Mouse (Mus musculus) hindbrain, embryonic 14.5 days (tissue): ENCODE data around the gene Ddit4l. TPM values are rescaled to one million over a fixed set of nuclear protein-coding genes. Genes with fewer than 3 reads are reported as not detected.
"Not testable (repeated sequence)": the region's sequence is repeated elsewhere in the genome, so short reads cannot be mapped to it uniquely, and the experiment has no call there.

Experiments
- ATAC-seq: fragments of 200-750 bp; cut with Nextera tagmentation; 2 replicates; pipeline ENCODE4 v1.8.0; 2017; ENCODE audit warnings: moderate number of reproducible peaks, mild to moderate bottlenecking, moderate TSS enrichment, moderate library complexity; ENCODE audit not compliant: low FRiP score
- DNase-seq: peaks from one replicate; pipeline ENCODE4 v3.0.0-alpha.2; 2015; ENCODE audit warnings: low spot score
- H3K27ac ChIP-seq: fragments of 300-500 bp; sonication (generic); 2 replicates; pipeline ENCODE4 v1.5.1; 2014; ENCODE audit warnings: mild to moderate bottlenecking, moderate library complexity
- H3K27me3 ChIP-seq: fragments of 300-500 bp; sonication (generic); 2 replicates; pipeline ENCODE4 v1.6.1; 2014; ENCODE audit warnings: mild to moderate bottlenecking, low read length, mixed read lengths; ENCODE audit not compliant: control insufficient read depth, insufficient read depth
- H3K36me3 ChIP-seq: fragments of 300-500 bp; sonication (generic); replicated peaks from 2 replicates; pipeline ENCODE4 v1.6.1; 2014; ENCODE audit not compliant: control insufficient read depth, insufficient read depth
- H3K4me1 ChIP-seq: fragments of 300-500 bp; sonication (generic); replicated peaks from 2 replicates; pipeline ENCODE4 v1.6.1; 2014; ENCODE audit warnings: antibody characterized with exemption, low read length, mixed read lengths; ENCODE audit not compliant: control insufficient read depth, insufficient read depth
- H3K4me2 ChIP-seq: fragments of 300-500 bp; sonication (generic); replicated peaks from 2 replicates; pipeline ENCODE4 v1.6.1; 2014; ENCODE audit warnings: mild to moderate bottlenecking, moderate library complexity
- H3K4me3 ChIP-seq: fragments of 300-500 bp; sonication (generic); replicated peaks from 2 replicates; pipeline ENCODE4 v1.5.1; 2014; ENCODE audit warnings: mild to moderate bottlenecking, low read length
- H3K9ac ChIP-seq: fragments of 300-500 bp; sonication (generic); 2 replicates; pipeline ENCODE4 v1.6.1; 2014
- H3K9me3 ChIP-seq: fragments of 300-500 bp; sonication (generic); 2 replicates; pipeline ENCODE4 v1.6.1; 2016; ENCODE audit warnings: low read length; ENCODE audit not compliant: control insufficient read depth
- WGBS: fragments of 180-500 bp; shearing (Covaris S2); extraction: QIAGEN DNeasy Blood & Tissue Kit; methylation state at CpG from one replicate; pipeline ENCODE4 v1.1.7; 2014; 5-methylcytosine and 5-hydroxymethylcytosine counted together
- microRNA-seq: library from miRNA; unstranded; fragments of <30 nt; microRNA quantifications from one replicate; pipeline ENCODE4, GENCODE M21; 2016
- polyA plus RNA-seq: library from polyadenylated mRNA; unstranded; fragments of >200 nt; fragmentation: Nextera tagmentation; extraction: Ambion mirVana; gene quantifications from 2 replicates; pipeline ENCODE4 v1.2.1, GENCODE M21; 2014

Ddit4l gene
- polyA plus RNA-seq, 1 experiment from 2014 or later = 12.4 TPM

GRCm38 (mm10) chr3:137642568-137642967 lies 21.2 kb downstream of the Ddit4l start:
- Histone ChIP-seq H3K4me1 (no peaks in the 10 kb centered on the region), H3K4me2 (no peak overlapping the region), H3K9me3 (no peaks in the 10 kb centered on the region), H3K27ac (no peak overlapping the region), H3K36me3 (no peaks in the 10 kb centered on the region), H3K27me3 (no peaks in the 10 kb centered on the region), H3K9ac (no peak overlapping the region), H3K4me3 (no peak overlapping the region)
- WGBS = 48% methylated on average over 3 of the region's 3 CpGs
- DNase-seq (no peak), ATAC-seq (no peak)

- H3K9me3 ChIP-seq = no peaks in the 10 kb centered on the region
- no peak for DNase-seq
- H3K27ac ChIP-seq = no peak overlapping the region
- H3K36me3 ChIP-seq = no peaks in the 10 kb centered on the region
- 98% methylated on average over 3 of the region's 3 CpGs for WGBS
- H3K27me3 ChIP-seq = no peaks in the 10 kb centered on the region
- no peak overlapping the region for H3K4me3 ChIP-seq
- H3K9ac ChIP-seq = no peak overlapping the region
- H3K4me2 ChIP-seq = no peak overlapping the region
- ATAC-seq = no peak
- no peaks in the 10 kb centered on the region for H3K4me1 ChIP-seq
Measured at GRCm38 (mm10) chr3:137644081-137644480, 22.7 kb downstream of the Ddit4l start.

GRCm38 (mm10) chr3:137644947-137645346 lies 23.5 kb downstream of the Ddit4l start:
- 88% methylated on average over 6 of the region's 6 CpGs for WGBS
- H3K27ac ChIP-seq = no peak overlapping the region
- no peaks in the 10 kb centered on the region for H3K4me1 ChIP-seq
- H3K4me2 ChIP-seq = no peak overlapping the region
- H3K27me3 ChIP-seq = no peaks in the 10 kb centered on the region
- no peaks in the 10 kb centered on the region for H3K36me3 ChIP-seq
- no peak overlapping the region for H3K4me3 ChIP-seq
- no peak overlapping the region for H3K9ac ChIP-seq
- H3K9me3 ChIP-seq = no peaks in the 10 kb centered on the region
- DNase-seq = no peak
- ATAC-seq = no peak

GRCm38 (mm10) chr3:137647427-137648100 lies 26.2 kb downstream of the Ddit4l start:
- ATAC-seq (no peak), DNase-seq (no peak)
- no peak overlapping the region for H3K4me2 ChIP-seq
- no peaks in the 10 kb centered on the region for H3K36me3 ChIP-seq
- H3K9me3 ChIP-seq = no peaks in the 10 kb centered on the region
- no peak overlapping the region for H3K27ac ChIP-seq
- 71% methylated on average over 12 of the region's 12 CpGs for WGBS
- H3K27me3 ChIP-seq = no peaks in the 10 kb centered on the region
- no peak overlapping the region for H3K4me3 ChIP-seq
- H3K4me1 ChIP-seq = no peaks in the 10 kb centered on the region
- no peak overlapping the region for H3K9ac ChIP-seq

GRCm38 (mm10) chr3:137649112-137649511 lies 27.7 kb downstream of the Ddit4l start:
- no peaks in the 10 kb centered on the region for H3K27me3 ChIP-seq
- no peaks in the 10 kb centered on the region for H3K4me1 ChIP-seq
- H3K4me2 ChIP-seq = no peak overlapping the region
- ATAC-seq (no peak), DNase-seq (no peak)
- H3K9me3 ChIP-seq = no peaks in the 10 kb centered on the region
- no peak overlapping the region for H3K27ac ChIP-seq
- no peak overlapping the region for H3K9ac ChIP-seq
- WGBS = 60% methylated on average over 5 of the region's 5 CpGs
- no peaks in the 10 kb centered on the region for H3K36me3 ChIP-seq
- no peak overlapping the region for H3K4me3 ChIP-seq

- Histone ChIP-seq H3K4me1 (no peaks in the 10 kb centered on the region), H3K9me3 (no peaks in the 10 kb centered on the region), H3K27ac (no peak overlapping the region), H3K4me2 (no peak overlapping the region), H3K36me3 (no peaks in the 10 kb centered on the region), H3K27me3 (no peaks in the 10 kb centered on the region), H3K4me3 (no peak overlapping the region), H3K9ac (no peak overlapping the region)
- 91% methylated on average over 2 of the region's 2 CpGs for WGBS
- DNase-seq (no peak), ATAC-seq (no peak)
Measured at GRCm38 (mm10) chr3:137652853-137653252, 31.4 kb downstream of the Ddit4l start.

- not testable (repeated sequence) for H3K36me3 ChIP-seq, H3K4me1 ChIP-seq, ATAC-seq, H3K4me2 ChIP-seq, DNase-seq, H3K4me3 ChIP-seq, H3K27ac ChIP-seq, H3K9me3 ChIP-seq, H3K9ac ChIP-seq, H3K27me3 ChIP-seq
- WGBS = no CpG with 5 or more reads among the region's 3 CpGs
Measured at GRCm38 (mm10) chr3:137671224-137671623, 49.8 kb downstream of the Ddit4l start, which contains the start of gene Gm21962. TSS of gene Gm21962 (plus strand) at chr3:137671524.

Small RNA genes lying within 50 kb of the gene (microRNA-seq; reads per million reads assigned to microRNA genes)
- not detected for gene Gm22468

Other genes with a start within 250 kb of the Ddit4l start
- not detected in 2 replicates for gene Gm21962, start 49.9 kb downstream of the Ddit4l start, polyA plus RNA-seq
- 748 TPM in 2 replicates for gene H2afz, start 242.9 kb downstream of the Ddit4l start, polyA plus RNA-seq
- 19.1 and 19.8 TPM in 2 replicates for gene Dnajb14, start 246.1 kb downstream of the Ddit4l start, polyA plus RNA-seq